Mouse (Mus musculus): ENCODE measurements around the gene Fzd7.
A peak's percentile ranks its signal among the peaks of the same experiment; 100 is the strongest.

The Fzd7 gene

GRCm38 (mm10) chr1:59499327-59499726 is 17.1 kb downstream of the Fzd7 start:
- DNase-seq (ENCODE audit: low read depth, low spot score), result no peak

GRCm38 (mm10) chr1:59502355-59502754 is 20.1 kb downstream of the Fzd7 start:
- DNase-seq (ENCODE audit: low read depth, low spot score), result no peak

- DNase-seq (ENCODE audit: low read depth, low spot score), result no peak
Observed at GRCm38 (mm10) chr1:59503659-59504301, 21.6 kb downstream of the Fzd7 start.

- DNase-seq (ENCODE audit: low read depth, low spot score), result no peak
Observed at GRCm38 (mm10) chr1:59504302-59504700, 22.1 kb downstream of the Fzd7 start.

GRCm38 (mm10) chr1:59508463-59509139 is 26.4 kb downstream of the Fzd7 start:
- no peak for DNase-seq (ENCODE audit: low read depth, low spot score)

- DNase-seq (ENCODE audit: low read depth, low spot score), result no peak
Observed at GRCm38 (mm10) chr1:59511566-59512270, 29.5 kb downstream of the Fzd7 start.

GRCm38 (mm10) chr1:59516026-59516917 is 34.0 kb downstream of the Fzd7 start, which contains the start of gene Gm973:
Gene Gm973, plus strand, starts transcription at chr1:59516264.
- DNase-seq (ENCODE audit: low read depth, low spot score), result peak; percentile 83

GRCm38 (mm10) chr1:59520226-59520837 is 38.1 kb downstream of the Fzd7 start:
- no peak for DNase-seq (ENCODE audit: low read depth, low spot score)

- no peak for DNase-seq (ENCODE audit: low read depth, low spot score)
Observed at GRCm38 (mm10) chr1:59522456-59522855, 40.2 kb downstream of the Fzd7 start.

- no peak for DNase-seq (ENCODE audit: low read depth, low spot score)
Observed at GRCm38 (mm10) chr1:59523378-59523958, 41.2 kb downstream of the Fzd7 start.

GRCm38 (mm10) chr1:59524071-59524470 is 41.8 kb downstream of the Fzd7 start:
- no peak for DNase-seq (ENCODE audit: low read depth, low spot score)

GRCm38 (mm10) chr1:59524759-59525158 is 42.5 kb downstream of the Fzd7 start:
- no peak for DNase-seq (ENCODE audit: low read depth, low spot score)

- no peak for DNase-seq (ENCODE audit: low read depth, low spot score)
Observed at GRCm38 (mm10) chr1:59527219-59527618, 45.0 kb downstream of the Fzd7 start.

GRCm38 (mm10) chr1:59534976-59535810 is 53.0 kb downstream of the Fzd7 start:
- DNase-seq (ENCODE audit: low read depth, low spot score), result peak; percentile 62
